In genomic region chr4:99368036-99368435, GRCm38 (mm10) we compare ENCODE assay signal across 21 mouse cellular contexts.
DNase-seq lines count a peak whose midpoint lies in the region; ATAC-seq lines count a peak whose summit lies in the region.
"Had no signal": no experiment of that assay in that cellular context is flagged by ENCODE, and none has a peak within 500 bp of the region (broad histone marks: within the 10 kb centered on the region; RNA-seq: fewer than 3 reads in every experiment).

No protein-coding gene starts in this region.

- H3K9ac ChIP-seq in heart, embryonic 12.5 days: no peak overlapping the region
- H3K9ac ChIP-seq in midbrain, embryonic 11.5 days (ENCODE audit: low read length): no peak overlapping the region
- H3K9ac ChIP-seq in midbrain, embryonic 15.5 days: no peak overlapping the region
- H3K9ac ChIP-seq in forebrain, embryonic 15.5 days (replicated peaks): no peak overlapping the region
- H3K9ac ChIP-seq: embryonic facial prominence, embryonic 13.5 days; forebrain, embryonic 12.5 days; forebrain, postnatal 0 days; hindbrain, embryonic 13.5 days had no signal

- no peak for ATAC-seq in heart, embryonic 12.5 days (ENCODE audit: insufficient number of reproducible peaks, low FRiP score)
- no peak for ATAC-seq in midbrain, embryonic 11.5 days (ENCODE audit: low FRiP score)
- no peak for ATAC-seq in midbrain, embryonic 15.5 days (replicated peaks)
- ATAC-seq in forebrain, embryonic 15.5 days (replicated peaks): no peak
- ATAC-seq: CD4-positive, CD25-positive, alpha-beta regulatory T cell, adult 4 months; forebrain, postnatal 0 days; hindbrain, postnatal 0 days had no signal

- H3K27me3 ChIP-seq in heart, embryonic 12.5 days (replicated peaks): no peaks in the 10 kb centered on the region
- H3K27me3 ChIP-seq in midbrain, embryonic 11.5 days (ENCODE audit: control insufficient read depth, insufficient read depth, low read length): no peaks in the 10 kb centered on the region
- H3K27me3 ChIP-seq in midbrain, embryonic 15.5 days (replicated peaks): no peaks in the 10 kb centered on the region
- 0 out of 2 replicates have a peak, but pooled peaks cover 3% of the 10 kb centered on the region for H3K27me3 ChIP-seq in forebrain, embryonic 15.5 days
- H3K27me3 ChIP-seq: embryonic facial prominence, embryonic 13.5 days had no signal

- no peak overlapping the region for H3K4me2 ChIP-seq in heart, embryonic 12.5 days
- H3K4me2 ChIP-seq in midbrain, embryonic 11.5 days: no peak overlapping the region
- H3K4me2 ChIP-seq in midbrain, embryonic 15.5 days: no peak overlapping the region
- H3K4me2 ChIP-seq in forebrain, embryonic 15.5 days (replicated peaks): no peak overlapping the region
- H3K4me2 ChIP-seq: embryonic facial prominence, embryonic 13.5 days; forebrain, embryonic 12.5 days; hindbrain, embryonic 13.5 days had no signal

- no peak overlapping the region for H3K4me3 ChIP-seq in heart, embryonic 12.5 days
- no peak overlapping the region for H3K4me3 ChIP-seq in midbrain, embryonic 11.5 days (ENCODE audit: low read depth, low read length)
- no peak overlapping the region for H3K4me3 ChIP-seq in midbrain, embryonic 15.5 days
- no peak overlapping the region for H3K4me3 ChIP-seq in forebrain, embryonic 15.5 days
- H3K4me3 ChIP-seq: embryonic facial prominence, embryonic 13.5 days; forebrain, embryonic 12.5 days; hindbrain, embryonic 13.5 days had no signal

- no peaks in the 10 kb centered on the region for H3K36me3 ChIP-seq in heart, embryonic 12.5 days
- no peaks in the 10 kb centered on the region for H3K36me3 ChIP-seq in midbrain, embryonic 11.5 days (ENCODE audit: control insufficient read depth, insufficient read depth, low read length)
- H3K36me3 ChIP-seq in midbrain, embryonic 15.5 days (replicated peaks): no peaks in the 10 kb centered on the region
- no peaks in the 10 kb centered on the region for H3K36me3 ChIP-seq in forebrain, embryonic 15.5 days
- H3K36me3 ChIP-seq: embryonic facial prominence, embryonic 13.5 days; forebrain, embryonic 12.5 days; G1E; hindbrain, embryonic 13.5 days had no signal

- 64% methylated on average over 9 of the region's 9 CpGs for WGBS in heart, embryonic 12.5 days
- 91% methylated on average over 9 of the region's 9 CpGs for WGBS in midbrain, embryonic 11.5 days
- WGBS in midbrain, embryonic 15.5 days: 91% methylated on average over 9 of the region's 9 CpGs
- 96% methylated on average over 9 of the region's 9 CpGs for WGBS in forebrain, embryonic 15.5 days

- DNase-seq in heart, adult 11 months: peak; percentile 97
- peak; percentile 53 for DNase-seq in midbrain, embryonic 11.5 days (ENCODE audit: low spot score, missing footprints)
- peak; percentile 23 for DNase-seq in heart, postnatal 25 days (ENCODE audit: low spot score)
- DNase-seq in layer of hippocampus, adult 8-10 months (ENCODE audit: low spot score in 2 of 2): no peak
- DNase-seq: adrenal gland, postnatal 10 days; B cell, adult 2 months; cerebellum, adult 11 months; cerebellum, adult 9-11 months; cerebellum, postnatal 36 days; forebrain, postnatal 0 days; gastrocnemius, postnatal 14 days; kidney, adult 11 months had no signal

- H3K27ac ChIP-seq in heart, embryonic 12.5 days (ENCODE audit: poor library complexity, severe bottlenecking): no peak overlapping the region
- H3K27ac ChIP-seq in midbrain, embryonic 11.5 days (ENCODE audit: low read depth, low read length): no peak overlapping the region
- no peak overlapping the region for H3K27ac ChIP-seq in midbrain, embryonic 15.5 days
- H3K27ac ChIP-seq in forebrain, embryonic 15.5 days (replicated peaks): no peak overlapping the region
- H3K27ac ChIP-seq: embryonic facial prominence, embryonic 13.5 days; forebrain, embryonic 12.5 days; hindbrain, embryonic 13.5 days; hindbrain, postnatal 0 days had no signal

- no peaks in the 10 kb centered on the region for H3K9me3 ChIP-seq in heart, embryonic 12.5 days (replicated peaks)
- no peaks in the 10 kb centered on the region for H3K9me3 ChIP-seq in midbrain, embryonic 11.5 days (ENCODE audit: control insufficient read depth, low read length)
- H3K9me3 ChIP-seq in midbrain, embryonic 15.5 days: no peaks in the 10 kb centered on the region
- H3K9me3 ChIP-seq in forebrain, embryonic 15.5 days: no peaks in the 10 kb centered on the region
- H3K9me3 ChIP-seq: forebrain, embryonic 12.5 days; hindbrain, embryonic 13.5 days had no signal

- no peaks in the 10 kb centered on the region for H3K4me1 ChIP-seq in heart, embryonic 12.5 days (replicated peaks)
- H3K4me1 ChIP-seq in midbrain, embryonic 11.5 days (ENCODE audit: control insufficient read depth, insufficient read depth, low read length): no peaks in the 10 kb centered on the region
- H3K4me1 ChIP-seq in midbrain, embryonic 15.5 days: no peaks in the 10 kb centered on the region
- H3K4me1 ChIP-seq in forebrain, embryonic 15.5 days: no peaks in the 10 kb centered on the region
- H3K4me1 ChIP-seq: embryonic facial prominence, embryonic 13.5 days; forebrain, embryonic 12.5 days had no signal

- intact Hi-C loops in heart, postnatal 25 days (cut with DNase I): no loop called here

Comparison
In these comparisons a context has a peak if more than half of its experiments do, and no peak if none do; other contexts are left out.
1. DNase-seq: peak in heart, adult 11 months (single experiment), midbrain, embryonic 11.5 days (single experiment) and heart, postnatal 25 days (single experiment); none in layer of hippocampus, adult 8-10 months (0 of 2).